Mouse (Mus musculus) B cell, adult 2 months (primary cell): ENCODE results near the gene Slfn1.
A peak's percentile ranks its signal among the peaks of the same experiment; 100 is the strongest.
"Not testable (repeated sequence)": the region's sequence is repeated elsewhere in the genome, so short reads cannot be mapped to it uniquely, and the experiment has no call there.

Experiments
- DNase-seq, 2 experiments: peaks; one replicate each; pipeline ENCODE4 v3.0.0; 2022

Slfn1 gene

GRCm38 (mm10) chr11:83116597-83117227 is at the start of gene Slfn1:
Gene Slfn1 (plus strand): TSS chr11:83116849.
- no peak for DNase-seq

GRCm38 (mm10) chr11:83067982-83068694 is 48.5 kb upstream of the Slfn1 start:
- DNase-seq, result peak; percentile 62 to 63

- DNase-seq, result no peak
These were observed 46.2 kb upstream of the Slfn1 start for GRCm38 (mm10) chr11:83070321-83070970.

- peak; percentile 77 to 81 for DNase-seq
These were observed 38.8 kb upstream of the Slfn1 start for GRCm38 (mm10) chr11:83077714-83078422.

GRCm38 (mm10) chr11:83078423-83079140 is 38.1 kb upstream of the Slfn1 start:
- DNase-seq, result peak in 1 of 2 experiments; percentile 45

GRCm38 (mm10) chr11:83079487-83080199 is 37.0 kb upstream of the Slfn1 start:
- DNase-seq, result peak; percentile 27 to 34

GRCm38 (mm10) chr11:83082741-83083473 is 33.7 kb upstream of the Slfn1 start:
- no peak for DNase-seq

- DNase-seq, result no peak
These were observed 32.5 kb upstream of the Slfn1 start for GRCm38 (mm10) chr11:83084161-83084560.

GRCm38 (mm10) chr11:83084761-83085160 is 31.9 kb upstream of the Slfn1 start:
- DNase-seq, result no peak

- peak; percentile 74 to 78 for DNase-seq
These were observed 1.5 kb upstream of the Slfn1 start for GRCm38 (mm10) chr11:83115138-83115537.

- DNase-seq, result peak; percentile 34 to 36
These were observed 1.4 kb downstream of the Slfn1 start for GRCm38 (mm10) chr11:83118056-83118455.

- no peak for DNase-seq
These were observed 4.6 kb downstream of the Slfn1 start for GRCm38 (mm10) chr11:83121131-83121685.

GRCm38 (mm10) chr11:83123198-83123597 is 6.5 kb downstream of the Slfn1 start:
- DNase-seq, result no peak

- DNase-seq, result no peak
These were observed 8.3 kb downstream of the Slfn1 start for GRCm38 (mm10) chr11:83124906-83125305.

- not testable (repeated sequence) for DNase-seq
These were observed 9.0 kb downstream of the Slfn1 start for GRCm38 (mm10) chr11:83125633-83126032.

GRCm38 (mm10) chr11:83137253-83137652 is 20.6 kb downstream of the Slfn1 start:
- DNase-seq, result not testable (repeated sequence)

GRCm38 (mm10) chr11:83148939-83149338 is 32.3 kb downstream of the Slfn1 start:
- not testable (repeated sequence) for DNase-seq
